Mouse (Mus musculus): ENCODE results near the gene Htra2.

DNA sequence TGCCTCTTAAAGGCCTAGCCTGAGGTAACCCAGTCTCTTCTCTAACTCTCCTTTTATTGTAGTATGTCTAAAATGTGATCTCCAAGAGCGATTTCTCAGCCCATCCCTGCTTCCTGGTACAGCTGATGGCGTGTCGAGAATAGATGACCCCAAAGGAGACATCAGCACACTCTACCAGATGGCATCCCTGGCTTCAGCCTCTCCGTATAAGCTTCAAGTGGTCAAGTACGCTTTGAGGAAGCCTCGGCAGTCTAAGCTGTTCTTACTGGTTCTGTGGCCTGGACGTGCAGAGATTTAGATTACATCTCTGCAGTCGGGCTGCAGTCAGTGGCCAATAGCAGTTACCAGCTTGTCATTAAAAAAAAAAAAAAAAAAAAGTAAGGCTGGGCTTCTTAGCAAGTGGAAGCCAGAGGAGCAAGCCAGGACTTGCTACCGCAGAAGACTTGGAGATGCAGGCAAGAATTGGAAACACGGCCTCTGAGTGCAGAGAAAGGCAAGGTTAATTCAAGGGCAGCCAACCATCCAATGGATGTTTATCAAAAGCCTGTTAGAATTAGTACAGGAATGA lies 49.5 kb downstream of the Htra2 start:
- TF ChIP-seq CTCF (IDR thresholded peaks at IDR 0.05; ENCODE audit: low read depth, low read length) (no peak), POLR2A (IDR thresholded peaks at IDR 0.05; ENCODE audit: insufficient read depth, low read length) (no peak), EP300 (IDR thresholded peaks at IDR 0.05; ENCODE audit: insufficient read depth, low read depth, low read length) (no peak)
